Mouse (Mus musculus) hindbrain, postnatal 0 days (tissue): Measurements from ENCODE around the gene Bloc1s3. TPM values are rescaled to one million over a fixed set of nuclear protein-coding genes. Genes with fewer than 3 reads are reported as not detected.

Experiments
- ATAC-seq: fragments of 200-750 bp; cut with Nextera tagmentation; 2 replicates; pipeline ENCODE4 v1.8.0; 2017; ENCODE audit warnings: mild to moderate bottlenecking, moderate TSS enrichment, moderate library complexity
- DNase-seq: peaks from one replicate; pipeline ENCODE4 v3.0.0-alpha.2; 2015; ENCODE audit warnings: low spot score
- H3K27ac ChIP-seq: fragments of 300-500 bp; sonication (generic); 2 replicates; pipeline ENCODE4 v1.5.1; 2014; ENCODE audit warnings: mild to moderate bottlenecking
- H3K27me3 ChIP-seq: fragments of 300-500 bp; sonication (generic); 2 replicates; pipeline ENCODE4 v1.6.1; 2014; ENCODE audit warnings: low read length, mixed read lengths; ENCODE audit not compliant: insufficient read depth
- H3K36me3 ChIP-seq: fragments of 300-500 bp; sonication (generic); 2 replicates; pipeline ENCODE4 v1.6.1; 2014; ENCODE audit warnings: low read length, mixed read lengths; ENCODE audit not compliant: insufficient read depth
- H3K4me1 ChIP-seq: fragments of 300-500 bp; sonication (generic); 2 replicates; pipeline ENCODE4 v1.6.1; 2014; ENCODE audit warnings: antibody characterized with exemption, low read length, mixed read lengths; ENCODE audit not compliant: insufficient read depth
- H3K4me2 ChIP-seq: fragments of 300-500 bp; sonication (generic); 2 replicates; pipeline ENCODE4 v1.6.1; 2014; ENCODE audit warnings: low read depth, mild to moderate bottlenecking, low read length, moderate library complexity, mixed read lengths
- H3K4me3 ChIP-seq: fragments of 300-500 bp; sonication (generic); 2 replicates; pipeline ENCODE4 v1.5.1; 2014; ENCODE audit warnings: low read length
- H3K9ac ChIP-seq: fragments of 300-500 bp; sonication (generic); replicated peaks from 2 replicates; pipeline ENCODE4 v1.6.1; 2014; ENCODE audit warnings: mild to moderate bottlenecking, low read length, moderate library complexity, mixed read lengths
- H3K9me3 ChIP-seq: fragments of 300-500 bp; sonication (generic); 2 replicates; pipeline ENCODE4 v1.6.1; 2016; ENCODE audit warnings: low read length, mixed read lengths
- CTCF ChIP-seq: IDR thresholded peaks from 2 replicates; pipeline ENCODE4 v1.5.1; 2016; ENCODE audit warnings: antibody characterized with exemption, control low read depth, low read depth
- WGBS: fragments of 180-500 bp; shearing (Covaris S2); extraction: QIAGEN DNeasy Blood & Tissue Kit; methylation state at CpG from one replicate; pipeline ENCODE4 v1.1.7; 2014; 5-methylcytosine and 5-hydroxymethylcytosine counted together
- polyA plus RNA-seq: library from polyadenylated mRNA; unstranded; fragments of >200 nt; fragmentation: Nextera tagmentation; extraction: Ambion mirVana; gene quantifications from 2 replicates; pipeline ENCODE4 v1.2.1, GENCODE M21; 2015
- total RNA-seq: library from RNA; depleted of rRNA; stranded (reverse); fragments of >200 nt; gene quantifications from 2 replicates; pipeline ENCODE4 v1.2.3, GENCODE M21; 2014; rRNA removed

Bloc1s3 gene
- total RNA-seq: 18.8 and 22.4 TPM in 2 replicates
- 3.8 and 4.3 TPM in 2 replicates for polyA plus RNA-seq

GRCm38 (mm10) chr7:19508150-19508923 is at the start of gene Bloc1s3, which contains the start of gene Trappc6a:
TSS of gene Bloc1s3 (minus strand) at chr7:19508367.
TSS of gene Trappc6a (plus strand) at chr7:19508395.
- Histone ChIP-seq H3K4me3 (peak within 1 kb of the TSS; percentile 76), H3K27ac (peak within 1 kb of the TSS; percentile 83)
- ATAC-seq: peak; percentile 97

GRCm38 (mm10) chr7:19557086-19557485 is 48.9 kb upstream of the Bloc1s3 start:
- DNase-seq (no peak), ATAC-seq (no peak)
- no peak overlapping the region for H3K4me3 ChIP-seq
- H3K27me3 ChIP-seq: no peaks in the 10 kb centered on the region
- no peak overlapping the region for H3K4me2 ChIP-seq
- H3K36me3 ChIP-seq: 0 out of 2 replicates have a peak, but pooled peaks cover 4% of the 10 kb centered on the region
- TF ChIP-seq CTCF: no peak
- no peak overlapping the region for H3K9ac ChIP-seq
- no peaks in the 10 kb centered on the region for H3K9me3 ChIP-seq
- 92% methylated on average over 2 of the region's 2 CpGs for WGBS
- no peak overlapping the region for H3K27ac ChIP-seq
- H3K4me1 ChIP-seq: peaks cover 37% of the 10 kb centered on the region

More at GRCm38 (mm10) chr7:19508150-19508923, at the start of gene Bloc1s3, which contains the start of gene Trappc6a:
- DNase-seq: peak; percentile 96
- Histone ChIP-seq H3K9ac (peak within 1 kb of the TSS; percentile 78), H3K27me3 (no peaks in the 10 kb centered on the region), H3K4me1 (peaks cover 11% of the 10 kb centered on the region; the same call in 1 of the 2 replicates), H3K4me2 (peak within 1 kb of the TSS; percentile 88), H3K36me3 (no peaks in the 10 kb centered on the region), H3K9me3 (no peaks in the 10 kb centered on the region)
- under 1% methylated on average over 56 of the region's 56 CpGs for WGBS
- TF ChIP-seq CTCF: peak; percentile 42

- Histone ChIP-seq H3K9me3 (no peaks in the 10 kb centered on the region), H3K36me3 (0 out of 2 replicates have a peak, but pooled peaks cover 4% of the 10 kb centered on the region), H3K9ac (no peak overlapping the region), H3K27ac (no peak overlapping the region), H3K4me3 (no peak overlapping the region), H3K4me1 (peaks cover 21% of the 10 kb centered on the region), H3K4me2 (no peak overlapping the region), H3K27me3 (no peaks in the 10 kb centered on the region)
- no peak for TF ChIP-seq CTCF
- 64% methylated on average over 1 of the region's 1 CpGs for WGBS
- DNase-seq (no peak), ATAC-seq (no peak)
Measured at GRCm38 (mm10) chr7:19554168-19554567, 46.0 kb upstream of the Bloc1s3 start.

- no peak for TF ChIP-seq CTCF
- DNase-seq (no peak), ATAC-seq (no peak)
- H3K4me2 ChIP-seq: no peak overlapping the region
- no peaks in the 10 kb centered on the region for H3K9me3 ChIP-seq
- H3K27ac ChIP-seq: no peak overlapping the region
- H3K4me3 ChIP-seq: no peak overlapping the region
- WGBS: 61% methylated on average over 2 of the region's 2 CpGs
- H3K4me1 ChIP-seq: peaks cover 8% of the 10 kb centered on the region; the same call in 1 of the 2 replicates
- no peak overlapping the region for H3K9ac ChIP-seq
- 0 out of 2 replicates have a peak, but pooled peaks cover 4% of the 10 kb centered on the region for H3K36me3 ChIP-seq
- no peaks in the 10 kb centered on the region for H3K27me3 ChIP-seq
Measured at GRCm38 (mm10) chr7:19552443-19552842, 44.3 kb upstream of the Bloc1s3 start.

- Histone ChIP-seq H3K4me1 (no peaks in the 10 kb centered on the region), H3K27ac (no peak overlapping the region), H3K27me3 (no peaks in the 10 kb centered on the region), H3K9me3 (no peaks in the 10 kb centered on the region), H3K9ac (no peak overlapping the region), H3K4me3 (no peak overlapping the region), H3K36me3 (0 out of 2 replicates have a peak, but pooled peaks cover 4% of the 10 kb centered on the region), H3K4me2 (no peak overlapping the region)
- 91% methylated on average over 5 of the region's 5 CpGs for WGBS
- TF ChIP-seq CTCF: no peak
- DNase-seq: no peak
- no peak for ATAC-seq
Measured at GRCm38 (mm10) chr7:19551634-19552033, 43.5 kb upstream of the Bloc1s3 start.

- H3K4me3 ChIP-seq: no peak overlapping the region
- no peak overlapping the region for H3K4me2 ChIP-seq
- no peak overlapping the region for H3K27ac ChIP-seq
- H3K27me3 ChIP-seq: no peaks in the 10 kb centered on the region
- H3K9me3 ChIP-seq: no peaks in the 10 kb centered on the region
- no peaks in the 10 kb centered on the region for H3K36me3 ChIP-seq
- WGBS: 93% methylated on average over 10 of the region's 10 CpGs
- DNase-seq (no peak), ATAC-seq (no peak)
- H3K9ac ChIP-seq: no peak overlapping the region
- TF ChIP-seq CTCF: no peak
- no peaks in the 10 kb centered on the region for H3K4me1 ChIP-seq
Measured at GRCm38 (mm10) chr7:19549394-19549793, 41.2 kb upstream of the Bloc1s3 start.
